Mouse (Mus musculus) cortical plate, adult 2 months (tissue): ENCODE data around the gene Gapdh. TPM values are rescaled to one million over a fixed set of nuclear protein-coding genes. Genes with fewer than 3 reads are reported as not detected.
A peak's percentile ranks its signal among the peaks of the same experiment; 100 is the strongest.

Experiments used
- H3K27ac ChIP-seq: fragments of 200-500 bp; 2 replicates; pipeline ENCODE4 v1.5.1; 2012; ENCODE audit warnings: low read length, control low read depth, inconsistent platforms; ENCODE audit not compliant: insufficient read depth
- H3K4me1 ChIP-seq: fragments of 200-500 bp; 2 replicates; pipeline ENCODE4 v1.6.1; 2011; ENCODE audit warnings: low read length; ENCODE audit not compliant: control insufficient read depth, insufficient read depth
- H3K4me3 ChIP-seq: fragments of 200-500 bp; 2 replicates; pipeline ENCODE4 v1.5.1; 2011; ENCODE audit warnings: mild to moderate bottlenecking, low read length, control low read depth; ENCODE audit not compliant: insufficient read depth
- CTCF ChIP-seq: fragments of 200-500 bp; IDR thresholded peaks from 2 replicates; pipeline ENCODE4 v1.5.1; 2011; ENCODE audit warnings: mild to moderate bottlenecking, control low read depth, low read length; ENCODE audit not compliant: insufficient read depth; ENCODE audit errors: extremely low read depth
- POLR2A ChIP-seq: fragments of 200-500 bp; IDR thresholded peaks from 2 replicates; pipeline ENCODE4 v1.6.1; 2011; ENCODE audit warnings: mild to moderate bottlenecking, low read length, control low read depth; ENCODE audit not compliant: insufficient read depth; ENCODE audit errors: extremely low read depth
- polyA plus RNA-seq: library from polyadenylated mRNA; depleted of rRNA; stranded (reverse); fragments of >200 nt; gene quantifications from 2 replicates; pipeline ENCODE4 v1.2.3, GENCODE M21; 2012

Gene Gapdh
- polyA plus RNA-seq, 1 experiment, result 4,549 TPM

DNA sequence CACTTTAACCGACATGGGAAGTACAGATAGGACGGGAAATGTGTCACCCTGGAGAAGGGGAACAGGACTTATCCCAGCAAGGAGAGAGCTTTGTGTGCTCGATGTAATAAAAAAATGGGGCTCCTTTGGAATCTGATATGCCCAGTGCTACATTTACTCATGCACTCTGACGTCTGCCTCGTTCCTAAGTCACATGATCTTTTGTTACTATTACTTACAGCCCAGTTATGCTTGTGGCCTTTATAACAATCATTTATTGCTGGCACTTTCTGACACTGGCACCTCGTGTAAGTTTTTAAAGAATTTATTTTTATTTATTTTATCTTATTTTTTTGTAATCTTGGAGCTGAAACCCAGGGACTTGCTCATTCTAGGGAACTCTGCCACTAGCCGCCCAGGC is 27.1 kb upstream of the Gapdh start:
- TF ChIP-seq POLR2A, result no peak
- TF ChIP-seq CTCF, result no peak
- H3K4me1 ChIP-seq, result peaks cover 4% of the 10 kb centered on the region
- no peak overlapping the region for H3K27ac ChIP-seq
- H3K4me3 ChIP-seq, result no peak overlapping the region; the same call in 1 of the 2 replicates

DNA sequence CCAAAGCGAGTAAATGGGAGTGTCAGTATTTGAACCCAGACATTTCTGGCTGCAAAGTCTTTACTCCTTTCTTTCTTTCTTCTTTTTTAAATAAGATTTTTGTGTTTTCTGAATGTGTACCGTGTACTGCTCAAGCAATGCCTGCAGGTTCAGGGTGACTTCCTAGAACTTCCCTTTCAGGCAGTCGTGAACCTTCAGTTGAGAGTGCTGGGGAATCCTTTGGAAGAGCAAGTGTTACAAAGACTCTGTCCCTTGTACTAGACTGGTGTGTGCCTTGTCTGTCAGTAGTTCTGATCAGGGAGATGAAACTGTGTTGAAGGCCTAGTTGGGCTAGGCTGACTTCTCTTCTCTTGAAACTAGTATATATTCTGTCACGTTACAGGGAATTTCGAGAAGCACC is 26.6 kb upstream of the Gapdh start:
- Histone ChIP-seq H3K4me3 (peak overlapping the region; percentile 91), H3K27ac (no peak overlapping the region), H3K4me1 (peaks cover 4% of the 10 kb centered on the region)
- no peak for TF ChIP-seq POLR2A
- TF ChIP-seq CTCF, result no peak

DNA sequence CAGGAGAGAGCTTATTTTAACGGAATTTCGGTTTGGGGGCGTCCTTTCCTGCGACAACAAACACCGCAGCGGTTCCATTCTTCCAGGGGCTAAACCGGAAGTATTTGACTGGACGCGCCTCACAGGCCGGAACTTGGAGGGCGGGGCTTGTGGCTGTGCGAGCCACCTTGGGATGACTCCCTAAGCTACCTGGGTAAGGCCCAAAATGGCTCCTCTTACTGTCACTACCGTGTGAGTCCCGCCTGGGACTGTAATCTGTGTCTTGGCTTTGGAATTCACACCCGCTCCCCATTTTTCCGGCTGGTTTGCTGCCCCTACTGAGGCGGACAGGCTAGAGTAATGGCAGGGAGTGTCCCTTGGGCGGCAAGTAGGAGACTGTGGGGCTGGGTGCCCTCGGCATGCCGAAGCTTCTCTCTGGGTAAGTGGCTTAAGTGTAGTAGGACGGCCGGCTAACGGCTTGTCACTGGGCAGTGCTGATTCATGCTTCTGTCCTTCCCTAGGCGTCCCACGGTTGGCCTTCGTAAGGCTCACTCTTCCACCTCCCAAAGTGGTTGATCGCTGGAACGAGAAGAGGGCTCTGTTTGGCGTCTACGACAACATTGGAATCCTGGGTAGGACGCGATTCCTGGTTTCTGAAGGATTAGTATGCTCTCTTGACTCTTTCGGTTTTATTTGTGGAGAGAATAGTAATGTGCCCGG is 25.9 kb upstream of the Gapdh start:
- Histone ChIP-seq H3K4me3 (peak overlapping the region; percentile 91), H3K4me1 (peaks cover 4% of the 10 kb centered on the region), H3K27ac (peak overlapping the region; percentile 96)
- TF ChIP-seq CTCF (no peak), POLR2A (peak; percentile 44; the same call in 1 of the 2 replicates)

DNA sequence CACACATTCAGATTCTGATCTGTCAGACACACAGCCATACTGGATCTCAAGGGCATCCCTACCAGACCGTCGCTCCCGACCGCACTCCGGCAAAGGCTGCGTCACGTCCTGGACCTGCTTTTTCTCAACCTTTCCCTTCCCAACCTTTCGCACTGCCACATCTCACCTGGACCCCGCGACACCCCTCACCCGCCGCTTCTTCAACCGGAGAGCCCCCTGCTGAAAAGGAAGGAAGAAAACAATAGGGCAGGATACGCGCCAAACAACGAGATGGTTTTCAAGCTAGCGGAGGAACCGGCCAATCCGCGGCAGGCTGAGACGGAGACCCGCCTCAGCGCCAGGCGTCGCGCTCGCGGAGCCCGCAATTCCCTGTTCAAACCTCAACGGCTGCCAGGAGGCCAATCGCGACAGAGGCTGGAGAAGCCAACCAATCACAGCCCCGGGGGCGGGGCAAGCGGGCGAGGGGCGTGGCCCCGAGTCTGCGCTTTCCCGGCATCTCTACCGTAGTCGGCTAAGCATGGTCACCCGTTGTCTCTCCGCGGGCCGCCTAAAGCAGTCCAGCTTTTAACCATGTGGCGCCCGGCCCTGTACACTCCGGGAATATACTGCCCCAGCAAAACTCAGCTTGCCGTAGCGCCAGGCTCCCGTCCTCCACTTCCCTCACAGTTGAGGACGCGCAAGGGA is 25.2 kb upstream of the Gapdh start, which contains the start of the genes Ncapd2 and Mrpl51:
TSS of gene Ncapd2 (minus strand) at position 370 of the 684 bp plus-strand sequence.
TSS of gene Mrpl51 (plus strand) at position 470 of the 684 bp plus-strand sequence.
- peak within 1 kb of the TSS; percentile 91 for H3K4me3 ChIP-seq
- peaks cover 4% of the 10 kb centered on the region for H3K4me1 ChIP-seq
- H3K27ac ChIP-seq, result peak within 1 kb of the TSS; percentile 96
- TF ChIP-seq CTCF, result no peak
- TF ChIP-seq POLR2A, result peak; percentile 44; the same call in 1 of the 2 replicates

DNA sequence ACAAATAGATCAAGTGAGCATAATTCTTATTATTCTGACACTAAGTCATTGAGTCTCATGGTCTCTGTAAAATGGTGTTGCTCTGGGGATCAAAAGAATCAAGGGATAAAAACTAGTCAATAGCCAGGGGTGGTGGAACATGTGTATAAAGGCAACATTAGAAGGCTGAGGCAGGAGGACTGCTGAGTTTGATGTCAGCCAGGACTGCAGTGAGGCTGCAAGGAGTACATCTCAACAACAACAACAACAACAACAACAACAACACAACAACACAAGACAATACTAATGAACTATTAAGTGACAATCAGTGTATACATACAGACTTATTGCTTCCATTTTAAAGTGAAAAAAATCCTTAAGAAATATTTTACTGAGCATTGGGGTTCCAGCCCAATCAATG is 24.5 kb upstream of the Gapdh start:
- no peak for TF ChIP-seq CTCF
- TF ChIP-seq POLR2A, result no peak

GRCm38 (mm10) chr6:125186203-125186602 is 19.9 kb upstream of the Gapdh start:
- H3K4me1 ChIP-seq, result peaks cover 4% of the 10 kb centered on the region

More for the DNA sequence above, 24.5 kb upstream of the Gapdh start:
- Histone ChIP-seq H3K4me3 (peak overlapping the region; percentile 91), H3K27ac (no peak overlapping the region), H3K4me1 (peaks cover 4% of the 10 kb centered on the region)

DNA sequence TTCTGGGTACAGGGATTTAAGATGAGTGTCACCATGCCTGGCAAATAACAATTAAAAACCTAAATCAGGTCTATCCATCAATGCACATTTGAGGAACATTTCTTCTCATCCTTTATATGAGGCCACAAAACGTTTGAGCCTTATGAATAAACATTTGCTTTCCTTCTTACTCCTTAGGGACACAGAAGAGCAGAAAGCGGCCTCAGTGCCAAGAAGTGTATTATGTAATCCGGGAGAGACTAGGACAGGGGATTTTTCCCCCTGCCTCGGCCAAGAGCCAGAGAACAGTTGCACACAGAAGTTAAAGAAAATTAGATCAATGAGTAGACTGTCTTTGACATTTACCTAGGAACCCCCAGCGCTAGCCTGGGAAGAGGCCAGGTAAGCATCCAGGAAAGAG is 15.9 kb upstream of the Gapdh start:
- 0 out of 2 replicates have a peak overlapping the region, but pooled peaks have one; percentile 65 for H3K27ac ChIP-seq
- no peak for TF ChIP-seq CTCF
- TF ChIP-seq POLR2A, result no peak

More at GRCm38 (mm10) chr6:125186203-125186602, 19.9 kb upstream of the Gapdh start:
- H3K4me3 ChIP-seq, result no peak overlapping the region
- no peak overlapping the region for H3K27ac ChIP-seq
- TF ChIP-seq CTCF (no peak), POLR2A (no peak)

GRCm38 (mm10) chr6:125179601-125180000 is 13.3 kb upstream of the Gapdh start:
- TF ChIP-seq POLR2A, result no peak
- TF ChIP-seq CTCF, result no peak
- Histone ChIP-seq H3K4me1 (peaks cover 2% of the 10 kb centered on the region; the same call in 1 of the 2 replicates), H3K4me3 (no peak overlapping the region), H3K27ac (no peak overlapping the region)

More for the DNA sequence above, 15.9 kb upstream of the Gapdh start:
- H3K4me3 ChIP-seq, result no peak overlapping the region
- peaks cover 2% of the 10 kb centered on the region; the same call in 1 of the 2 replicates for H3K4me1 ChIP-seq

DNA sequence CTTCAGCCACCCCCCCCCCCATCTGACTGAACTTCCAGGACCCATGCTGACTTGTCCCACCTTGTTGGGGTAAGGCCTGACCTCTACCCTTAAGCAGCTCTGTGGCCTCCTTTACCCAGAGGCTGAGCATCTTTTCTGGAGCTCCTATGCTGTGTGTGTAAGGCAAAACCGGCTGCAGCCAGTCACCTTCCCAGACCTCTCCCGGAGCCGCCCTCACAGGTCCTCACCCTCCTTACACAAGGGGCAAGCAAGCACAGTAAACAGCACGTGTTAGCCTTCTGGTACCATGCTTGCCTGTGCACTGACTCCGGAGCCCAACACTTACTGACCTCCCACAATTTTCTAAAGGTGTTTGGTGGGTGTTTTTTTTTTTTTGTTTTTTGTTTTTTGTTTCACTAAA is 9.2 kb upstream of the Gapdh start:
- H3K4me1 ChIP-seq, result no peaks in the 10 kb centered on the region
- no peak overlapping the region for H3K27ac ChIP-seq
- TF ChIP-seq POLR2A (no peak), CTCF (no peak)
- no peak overlapping the region for H3K4me3 ChIP-seq

- no peak overlapping the region for H3K27ac ChIP-seq
- peaks cover 1% of the 10 kb centered on the region; the same call in 1 of the 2 replicates for H3K4me1 ChIP-seq
- TF ChIP-seq POLR2A, result no peak
- no peak for TF ChIP-seq CTCF
- H3K4me3 ChIP-seq, result no peak overlapping the region
These were observed 7.0 kb upstream of the Gapdh start for GRCm38 (mm10) chr6:125173256-125173655.

- no peak for TF ChIP-seq CTCF
- TF ChIP-seq POLR2A, result no peak
- peaks cover 1% of the 10 kb centered on the region; the same call in 1 of the 2 replicates for H3K4me1 ChIP-seq
- no peak overlapping the region for H3K27ac ChIP-seq
- H3K4me3 ChIP-seq, result no peak overlapping the region
These were observed 6.2 kb upstream of the Gapdh start for GRCm38 (mm10) chr6:125172474-125172873.
